Mouse (Mus musculus) megakaryocyte, embryonic 14.5 days (primary cell): ENCODE measurements around the gene Taf15. TPM values are rescaled to one million over a fixed set of nuclear protein-coding genes. Genes with fewer than 3 reads are reported as not detected.
"Not testable (repeated sequence)": the region's sequence is repeated elsewhere in the genome, so short reads cannot be mapped to it uniquely, and the experiment has no call there.

ENCODE experiments used
- H3K27me3 ChIP-seq: replicated peaks from 2 replicates; pipeline ENCODE3; 2012; ENCODE audit warnings: inconsistent platforms
- H3K36me3 ChIP-seq: replicated peaks from 2 replicates; pipeline ENCODE3; 2012; ENCODE audit warnings: low read length, inconsistent platforms, mixed read lengths
- H3K4me1 ChIP-seq: 2 replicates; pipeline ENCODE4 v1.6.1; 2012; ENCODE audit warnings: inconsistent platforms
- H3K4me3 ChIP-seq: replicated peaks from 2 replicates; pipeline ENCODE3; 2012; ENCODE audit warnings: moderate library complexity, mild to moderate bottlenecking, inconsistent platforms
- H3K9me3 ChIP-seq: 2 replicates; pipeline ENCODE4 v1.6.1; 2012; ENCODE audit warnings: inconsistent platforms
- FLI1 ChIP-seq: IDR thresholded peaks from 2 replicates; pipeline ENCODE4 v1.6.1; 2012; ENCODE audit warnings: low read length, inconsistent platforms, mixed read lengths
- GATA1 ChIP-seq: IDR thresholded peaks from 3 replicates; pipeline ENCODE4 v1.6.1; 2012; ENCODE audit warnings: mixed read lengths, low read length, inconsistent platforms, borderline replicate concordance
- polyA plus RNA-seq: library from polyadenylated mRNA; stranded (reverse); fragments of >175 nt; gene quantifications from 2 replicates; pipeline ENCODE4 v1.2.3, GENCODE M21; 2012; ENCODE audit warnings: low replicate concordance; ENCODE audit not compliant: insufficient read depth

Gene Taf15
- polyA plus RNA-seq, 1 experiment, result 97.3 TPM

- Histone ChIP-seq H3K36me3 (no peaks in the 10 kb centered on the region), H3K4me3 (no peak overlapping the region), H3K27me3 (peaks cover 10% of the 10 kb centered on the region), H3K9me3 (no peaks in the 10 kb centered on the region), H3K4me1 (peaks cover 66% of the 10 kb centered on the region)
- TF ChIP-seq FLI1, result no peak
- no peak for TF ChIP-seq GATA1
Measured at GRCm38 (mm10) chr11:83533192-83533591, 60.3 kb downstream of the Taf15 start.

DNA sequence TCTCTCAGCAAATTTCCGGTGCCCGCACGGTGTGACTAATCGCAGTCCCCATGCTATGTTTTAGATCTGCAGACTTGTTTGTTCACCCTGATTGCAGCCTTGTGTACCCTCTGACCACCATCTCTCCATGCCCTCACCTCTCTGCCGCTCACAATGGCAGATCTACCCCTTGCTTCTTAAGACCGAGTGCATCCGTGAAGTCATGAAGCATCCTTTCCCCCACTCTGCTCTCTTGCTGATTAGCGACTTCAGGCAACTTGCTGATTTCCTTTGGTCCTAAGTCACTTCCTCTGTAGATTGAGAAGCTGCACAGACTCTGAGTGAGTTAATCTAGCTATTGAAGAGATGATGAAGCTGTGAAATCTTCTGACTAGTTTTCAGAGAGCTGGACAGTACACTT is 61.3 kb downstream of the Taf15 start:
- Histone ChIP-seq H3K27me3 (peaks cover 7% of the 10 kb centered on the region), H3K4me1 (peaks cover 75% of the 10 kb centered on the region), H3K9me3 (no peaks in the 10 kb centered on the region), H3K36me3 (no peaks in the 10 kb centered on the region), H3K4me3 (peak overlapping the region; percentile 47)
- TF ChIP-seq GATA1 (no peak), FLI1 (no peak)

DNA sequence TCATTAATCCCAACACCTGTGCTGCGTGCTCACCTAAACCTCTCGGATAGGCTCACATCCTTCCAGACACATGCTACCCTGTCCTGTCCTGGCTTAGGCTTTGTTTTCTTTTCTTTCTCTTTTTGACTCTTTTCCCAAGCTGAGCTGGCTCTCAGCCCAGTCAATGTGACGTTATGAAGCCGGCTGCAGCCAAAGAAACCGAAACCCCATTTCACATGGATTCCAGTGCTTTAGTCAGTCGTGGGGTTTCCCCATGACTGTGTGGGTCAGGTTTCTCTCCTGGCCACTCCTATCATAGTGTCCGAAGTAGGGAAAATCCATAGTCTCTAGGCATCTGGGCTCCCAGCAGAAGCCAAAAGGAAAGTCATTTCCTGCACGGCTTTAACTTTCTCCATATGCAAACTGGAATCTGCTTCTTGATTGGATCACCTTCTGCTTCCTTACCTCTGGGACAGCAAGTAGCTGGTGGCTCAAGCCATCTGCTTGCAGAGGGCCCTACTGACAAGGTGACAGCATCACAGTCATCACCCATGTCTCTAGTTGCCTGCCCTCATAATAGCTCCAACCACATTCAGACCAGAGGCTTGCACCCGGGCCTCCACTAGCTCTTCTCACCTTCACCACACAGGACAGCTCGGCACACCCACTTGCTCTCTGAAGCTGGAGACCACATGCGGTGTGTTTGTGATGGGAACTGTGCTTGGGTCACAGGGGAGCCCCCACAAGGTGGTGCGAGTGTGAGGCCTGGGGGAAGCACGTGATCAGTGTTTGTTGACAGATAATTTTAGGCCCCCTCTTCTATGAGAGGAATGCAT is 61.9 kb downstream of the Taf15 start:
- Histone ChIP-seq H3K36me3 (no peaks in the 10 kb centered on the region), H3K27me3 (peaks cover 5% of the 10 kb centered on the region), H3K4me3 (no peak overlapping the region), H3K9me3 (no peaks in the 10 kb centered on the region), H3K4me1 (peaks cover 81% of the 10 kb centered on the region)
- no peak for TF ChIP-seq FLI1
- TF ChIP-seq GATA1, result no peak

GRCm38 (mm10) chr11:83536831-83537230 is 63.9 kb downstream of the Taf15 start:
- H3K27me3 ChIP-seq, result no peaks in the 10 kb centered on the region
- peaks cover 85% of the 10 kb centered on the region for H3K4me1 ChIP-seq
- no peaks in the 10 kb centered on the region for H3K36me3 ChIP-seq
- TF ChIP-seq GATA1, result no peak
- no peak for TF ChIP-seq FLI1
- no peaks in the 10 kb centered on the region for H3K9me3 ChIP-seq
- H3K4me3 ChIP-seq, result peak overlapping the region; percentile 62

GRCm38 (mm10) chr11:83538705-83539314 is 65.9 kb downstream of the Taf15 start:
- H3K9me3 ChIP-seq, result peaks cover 7% of the 10 kb centered on the region
- TF ChIP-seq GATA1 (no peak), FLI1 (no peak)
- H3K36me3 ChIP-seq, result no peaks in the 10 kb centered on the region
- H3K27me3 ChIP-seq, result peaks cover 3% of the 10 kb centered on the region
- no peak overlapping the region for H3K4me3 ChIP-seq
- peaks cover 82% of the 10 kb centered on the region for H3K4me1 ChIP-seq

DNA sequence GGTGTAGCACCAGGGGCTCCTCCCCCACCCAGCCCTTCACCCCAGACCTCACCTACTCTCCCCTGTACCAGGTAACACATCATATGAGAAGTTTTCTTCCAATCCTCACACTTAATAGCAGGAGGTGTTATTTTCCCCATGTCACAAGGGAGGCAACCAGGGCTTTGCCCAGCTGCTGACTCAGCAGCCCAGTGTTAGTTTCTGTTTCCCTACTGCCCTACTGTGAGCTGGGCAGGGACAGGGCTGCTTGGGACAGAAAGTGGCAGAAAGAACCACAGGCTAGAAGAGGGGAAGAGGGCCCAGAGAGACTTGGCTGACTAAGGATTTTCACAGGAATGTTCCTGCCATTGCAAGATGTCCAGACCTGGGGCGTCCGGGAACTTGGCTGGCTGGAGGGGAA is 68.0 kb downstream of the Taf15 start:
- peaks cover 4% of the 10 kb centered on the region for H3K27me3 ChIP-seq
- peaks cover 67% of the 10 kb centered on the region for H3K4me1 ChIP-seq
- peaks cover 7% of the 10 kb centered on the region for H3K9me3 ChIP-seq
- TF ChIP-seq FLI1 (no peak), GATA1 (no peak)
- peak overlapping the region; percentile 62 for H3K4me3 ChIP-seq
- H3K36me3 ChIP-seq, result no peaks in the 10 kb centered on the region

DNA sequence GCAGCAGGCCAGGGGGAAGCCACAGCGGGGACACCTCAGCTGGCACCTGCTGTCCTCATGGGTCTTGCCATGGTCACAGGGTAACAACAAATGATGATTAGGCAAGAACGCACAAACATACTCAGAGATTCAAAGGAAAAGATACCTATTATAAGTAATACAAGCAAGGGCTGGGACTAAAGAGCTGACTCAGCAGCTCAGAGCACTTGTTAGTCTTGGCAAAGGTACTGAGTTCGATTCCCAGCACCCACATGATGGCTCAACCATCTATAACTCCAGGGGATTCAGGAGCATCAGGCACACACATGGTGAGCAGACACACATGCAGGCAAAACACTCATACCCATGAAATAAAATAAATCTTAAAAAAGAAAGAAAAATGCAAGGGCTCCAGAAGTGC is 68.5 kb downstream of the Taf15 start:
- Histone ChIP-seq H3K27me3 (peaks cover 7% of the 10 kb centered on the region), H3K9me3 (peaks cover 7% of the 10 kb centered on the region), H3K36me3 (no peaks in the 10 kb centered on the region), H3K4me1 (peaks cover 62% of the 10 kb centered on the region), H3K4me3 (peak overlapping the region; percentile 62)
- no peak for TF ChIP-seq GATA1
- no peak for TF ChIP-seq FLI1

DNA sequence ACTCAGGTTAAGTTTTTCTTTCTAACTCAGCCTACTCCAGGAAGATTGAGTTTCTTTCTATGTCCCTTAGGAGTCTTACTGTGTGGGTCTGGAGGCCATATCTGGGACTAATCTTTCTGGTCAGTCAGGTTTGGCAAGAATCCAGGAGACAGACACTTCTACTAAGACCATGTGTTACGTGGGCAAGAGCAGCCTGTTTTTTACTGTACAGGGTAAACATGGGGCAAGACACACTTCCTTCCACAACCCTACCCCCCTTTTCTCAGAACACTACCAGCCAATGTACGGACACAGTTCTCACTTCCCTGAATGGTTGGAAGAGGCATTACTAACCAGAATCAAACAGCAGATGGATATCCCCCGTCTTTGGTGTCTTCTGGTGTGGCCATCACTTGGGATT is 71.3 kb downstream of the Taf15 start:
- Histone ChIP-seq H3K36me3 (no peaks in the 10 kb centered on the region), H3K4me3 (no peak overlapping the region), H3K9me3 (peaks cover 7% of the 10 kb centered on the region), H3K27me3 (peaks cover 16% of the 10 kb centered on the region), H3K4me1 (peaks cover 37% of the 10 kb centered on the region)
- no peak for TF ChIP-seq FLI1

GRCm38 (mm10) chr11:83550186-83550632 is 77.3 kb downstream of the Taf15 start:
- no peak for TF ChIP-seq FLI1
- TF ChIP-seq GATA1, result peak; percentile 76; the same call in 1 of the 3 replicates

GRCm38 (mm10) chr11:83551037-83551436 is 78.2 kb downstream of the Taf15 start:
- Histone ChIP-seq H3K27me3 (peaks cover 16% of the 10 kb centered on the region), H3K4me1 (peaks cover 25% of the 10 kb centered on the region)
- not testable (repeated sequence) for H3K4me3 ChIP-seq, H3K9me3 ChIP-seq, H3K36me3 ChIP-seq

More at GRCm38 (mm10) chr11:83550186-83550632, 77.3 kb downstream of the Taf15 start:
- Histone ChIP-seq H3K27me3 (peaks cover 17% of the 10 kb centered on the region), H3K9me3 (no peaks in the 10 kb centered on the region), H3K36me3 (no peaks in the 10 kb centered on the region), H3K4me1 (peaks cover 23% of the 10 kb centered on the region), H3K4me3 (peak overlapping the region; percentile 78)
